Mouse (Mus musculus): Measurements from ENCODE around the gene E130208F15Rik.

The E130208F15Rik gene

GRCm38 (mm10) chr7:30332622-30333259 is 11.2 kb downstream of the E130208F15Rik start:
- in situ Hi-C loops (cut with MboI, MseI) = no loop called here

- in situ Hi-C loops (cut with MboI, MseI) = no loop called here
Observed at GRCm38 (mm10) chr7:30333436-30333835, 11.9 kb downstream of the E130208F15Rik start.

- in situ Hi-C loops (cut with MboI, MseI) = no loop called here
Observed at GRCm38 (mm10) chr7:30334563-30334962, 13.0 kb downstream of the E130208F15Rik start.

GRCm38 (mm10) chr7:30335688-30336087 is 14.1 kb downstream of the E130208F15Rik start:
- in situ Hi-C loops (cut with MboI, MseI) = no loop called here

- in situ Hi-C loops (cut with MboI, MseI) = no loop called here
Observed at GRCm38 (mm10) chr7:30336384-30336783, 14.8 kb downstream of the E130208F15Rik start.

GRCm38 (mm10) chr7:30339432-30340109 is 18.0 kb downstream of the E130208F15Rik start:
- in situ Hi-C loops (cut with MboI, MseI) = no loop called here

- in situ Hi-C loops (cut with MboI, MseI) = no loop called here
Observed at GRCm38 (mm10) chr7:30346635-30347379, 25.3 kb downstream of the E130208F15Rik start.

GRCm38 (mm10) chr7:30347828-30348227 is 26.3 kb downstream of the E130208F15Rik start:
- in situ Hi-C loops (cut with MboI, MseI) = no loop called here

- in situ Hi-C loops (cut with MboI, MseI) = no loop called here
Observed at GRCm38 (mm10) chr7:30353279-30353822, 31.8 kb downstream of the E130208F15Rik start.

GRCm38 (mm10) chr7:30354059-30354458 is 32.5 kb downstream of the E130208F15Rik start:
- in situ Hi-C loops (cut with MboI, MseI) = no loop called here

- in situ Hi-C loops (cut with MboI, MseI) = no loop called here
Observed at GRCm38 (mm10) chr7:30358378-30359186, 37.0 kb downstream of the E130208F15Rik start.

GRCm38 (mm10) chr7:30359276-30359865 is 37.8 kb downstream of the E130208F15Rik start:
- in situ Hi-C loops (cut with MboI, MseI) = no loop called here

GRCm38 (mm10) chr7:30360028-30360427 is 38.5 kb downstream of the E130208F15Rik start:
- in situ Hi-C loops (cut with MboI, MseI) = no loop called here

- in situ Hi-C loops (cut with MboI, MseI) = no loop called here
Observed at GRCm38 (mm10) chr7:30362652-30363343, 41.3 kb downstream of the E130208F15Rik start, which contains the start of gene Lrfn3. Lrfn3 (minus strand) TSS chr7:30362772.

GRCm38 (mm10) chr7:30363344-30363738 is 41.8 kb downstream of the E130208F15Rik start:
- in situ Hi-C loops (cut with MboI, MseI) = no loop called here

GRCm38 (mm10) chr7:30367466-30367865 is 45.9 kb downstream of the E130208F15Rik start:
- in situ Hi-C loops (cut with MboI, MseI) = no loop called here

Data from T-helper 2 cell (primary cell).